Comparison of ENCODE assay signal across 15 mouse cellular contexts in genomic region chr9:46784355-46784975, GRCm38 (mm10).
DNase-seq lines count a peak whose midpoint lies in the region; ATAC-seq and TF ChIP-seq lines count a peak whose summit lies in the region.
"Had no signal": no experiment of that assay in that cellular context is flagged by ENCODE, and none has a peak within 500 bp of the region (broad histone marks: within the 10 kb centered on the region; RNA-seq: fewer than 3 reads in every experiment).

No protein-coding gene starts in this region.

- H3K36me3 ChIP-seq in forebrain, embryonic 15.5 days = no peaks in the 10 kb centered on the region
- H3K36me3 ChIP-seq in forebrain, embryonic 10.5 days (replicated peaks) = no peaks in the 10 kb centered on the region
- no peaks in the 10 kb centered on the region for H3K36me3 ChIP-seq in forebrain, postnatal 0 days (ENCODE audit: insufficient read depth)
- H3K36me3 ChIP-seq in neural tube, embryonic 15.5 days = no peaks in the 10 kb centered on the region
- H3K36me3 ChIP-seq: G1E; midbrain, embryonic 10.5 days had no signal

- H3K27me3 ChIP-seq in forebrain, embryonic 15.5 days = peaks cover 15% of the 10 kb centered on the region; the same call in 1 of the 2 replicates
- no peaks in the 10 kb centered on the region; the same call in 1 of the 2 replicates for H3K27me3 ChIP-seq in forebrain, embryonic 10.5 days (ENCODE audit: poor library complexity, severe bottlenecking)
- no peaks in the 10 kb centered on the region for H3K27me3 ChIP-seq in forebrain, postnatal 0 days (ENCODE audit: insufficient read depth, low read length)
- no peaks in the 10 kb centered on the region for H3K27me3 ChIP-seq in neural tube, embryonic 15.5 days (replicated peaks)

- DNase-seq in forebrain, embryonic 10.5 days (ENCODE audit: extremely low spot score, low spot score) = no peak
- DNase-seq in layer of hippocampus, adult 2 months (ENCODE audit: low spot score in 2 of 2) = peak; percentile 56 to 63
- no peak for DNase-seq in layer of hippocampus, postnatal 25 days (ENCODE audit: extremely low spot score in 1 of 2, low spot score in 1 of 2)
- DNase-seq in forebrain, postnatal 0 days = peak; percentile 70
- DNase-seq in right cerebral cortex, postnatal 14 days = peak; percentile 46
- DNase-seq: adrenal gland, postnatal 10 days; heart, postnatal 14 days; kidney, adult 11 months; kidney, postnatal 36 days; lung, postnatal 10 days had no signal

- no peaks in the 10 kb centered on the region for H3K9me3 ChIP-seq in forebrain, embryonic 15.5 days
- H3K9me3 ChIP-seq in forebrain, embryonic 10.5 days = no peaks in the 10 kb centered on the region
- H3K9me3 ChIP-seq in forebrain, postnatal 0 days (ENCODE audit: low read length) = no peaks in the 10 kb centered on the region
- H3K9me3 ChIP-seq in neural tube, embryonic 15.5 days (replicated peaks) = no peaks in the 10 kb centered on the region
- H3K9me3 ChIP-seq: midbrain, embryonic 10.5 days had no signal

- ATAC-seq in forebrain, embryonic 15.5 days (replicated peaks) = 0 out of 2 replicates have a peak, but pooled peaks have one; percentile 63
- ATAC-seq in forebrain, postnatal 0 days = peak; percentile 66; the same call in 1 of the 2 replicates
- no peak for ATAC-seq in neural tube, embryonic 15.5 days (ENCODE audit: low FRiP score)

- peaks cover 26% of the 10 kb centered on the region for H3K4me1 ChIP-seq in forebrain, embryonic 15.5 days
- peaks cover 8% of the 10 kb centered on the region; the same call in 1 of the 2 replicates for H3K4me1 ChIP-seq in forebrain, embryonic 10.5 days
- peaks cover 6% of the 10 kb centered on the region; the same call in 1 of the 2 replicates for H3K4me1 ChIP-seq in forebrain, postnatal 0 days (ENCODE audit: insufficient read depth)
- H3K4me1 ChIP-seq in neural tube, embryonic 15.5 days = peaks cover 25% of the 10 kb centered on the region
- H3K4me1 ChIP-seq: midbrain, embryonic 10.5 days had no signal

- no peak overlapping the region for H3K4me3 ChIP-seq in forebrain, embryonic 15.5 days
- no peak overlapping the region for H3K4me3 ChIP-seq in forebrain, embryonic 10.5 days
- H3K4me3 ChIP-seq in layer of hippocampus, adult 2 months = peak overlapping the region; percentile 26
- H3K4me3 ChIP-seq in forebrain, postnatal 0 days (ENCODE audit: low read depth, low read length) = no peak overlapping the region
- no peak overlapping the region for H3K4me3 ChIP-seq in neural tube, embryonic 15.5 days (replicated peaks)
- H3K4me3 ChIP-seq: midbrain, embryonic 10.5 days had no signal

- H3K4me2 ChIP-seq in forebrain, embryonic 15.5 days (replicated peaks) = peak overlapping the region; percentile 32
- H3K4me2 ChIP-seq in forebrain, postnatal 0 days (ENCODE audit: low read depth) = peak overlapping the region; percentile 23; the same call in 1 of the 2 replicates
- H3K4me2 ChIP-seq in neural tube, embryonic 15.5 days = no peak overlapping the region

- H3K9ac ChIP-seq in forebrain, embryonic 15.5 days (replicated peaks) = no peak overlapping the region
- no peak overlapping the region for H3K9ac ChIP-seq in forebrain, postnatal 0 days
- no peak overlapping the region for H3K9ac ChIP-seq in neural tube, embryonic 15.5 days (replicated peaks)
- H3K9ac ChIP-seq: liver, embryonic 14.5 days had no signal

- no peak for TF ChIP-seq CTCF in layer of hippocampus, adult 2 months (conservative IDR thresholded peaks at IDR 0.05)
- TF ChIP-seq CTCF in forebrain, postnatal 0 days (IDR thresholded peaks at IDR 0.05; ENCODE audit: low read depth) = no peak

- 35% methylated on average over 17 of the region's 17 CpGs for WGBS in forebrain, embryonic 15.5 days
- WGBS in forebrain, embryonic 10.5 days = 83% methylated on average over 17 of the region's 17 CpGs
- 29% methylated on average over 17 of the region's 17 CpGs for WGBS in forebrain, postnatal 0 days
- WGBS in neural tube, embryonic 15.5 days = 52% methylated on average over 17 of the region's 17 CpGs

- peak overlapping the region; percentile 28; the same call in 1 of the 2 replicates for H3K27ac ChIP-seq in forebrain, embryonic 15.5 days (replicated peaks)
- no peak overlapping the region for H3K27ac ChIP-seq in forebrain, embryonic 10.5 days
- peak overlapping the region; percentile 76 for H3K27ac ChIP-seq in layer of hippocampus, adult 2 months
- peak overlapping the region; percentile 54; the same call in 1 of the 2 replicates for H3K27ac ChIP-seq in forebrain, postnatal 0 days (ENCODE audit: low read depth, low read length)
- H3K27ac ChIP-seq in neural tube, embryonic 15.5 days (replicated peaks) = no peak overlapping the region
- H3K27ac ChIP-seq: liver, embryonic 14.5 days; midbrain, embryonic 10.5 days had no signal

Comparison
In these comparisons a context has a peak if more than half of its experiments do, and no peak if none do; other contexts are left out.
1. H3K27ac ChIP-seq: peak in forebrain, embryonic 15.5 days (single experiment), layer of hippocampus, adult 2 months (single experiment) and forebrain, postnatal 0 days (single experiment); none in forebrain, embryonic 10.5 days (single experiment) and neural tube, embryonic 15.5 days (single experiment).
2. DNase-seq: peak in layer of hippocampus, adult 2 months (2 of 2), forebrain, postnatal 0 days (single experiment) and right cerebral cortex, postnatal 14 days (single experiment); none in forebrain, embryonic 10.5 days (single experiment) and layer of hippocampus, postnatal 25 days (0 of 2).